Mouse (Mus musculus) hindbrain, embryonic 12.5 days (tissue): Measurements from ENCODE around the gene Rnf183. TPM values are rescaled to one million over a fixed set of nuclear protein-coding genes. Genes with fewer than 3 reads are reported as not detected.
"Not testable (repeated sequence)": the region's sequence is repeated elsewhere in the genome, so short reads cannot be mapped to it uniquely, and the experiment has no call there.

Experiments
- ATAC-seq: fragments of 200-750 bp; cut with Nextera tagmentation; 2 replicates; pipeline ENCODE4 v1.8.0; 2017; ENCODE audit warnings: moderate TSS enrichment; ENCODE audit not compliant: low FRiP score
- H3K27ac ChIP-seq: fragments of 300-500 bp; sonication (generic); 2 replicates; pipeline ENCODE4 v1.5.1; 2016; ENCODE audit warnings: mild to moderate bottlenecking
- H3K27me3 ChIP-seq: fragments of 300-500 bp; sonication (generic); 2 replicates; pipeline ENCODE4 v1.6.1; 2016; ENCODE audit warnings: mild to moderate bottlenecking
- H3K36me3 ChIP-seq: fragments of 300-500 bp; sonication (generic); 2 replicates; pipeline ENCODE4 v1.6.1; 2016; ENCODE audit warnings: mild to moderate bottlenecking
- H3K4me1 ChIP-seq: fragments of 300-500 bp; sonication (generic); 2 replicates; pipeline ENCODE4 v1.6.1; 2016
- H3K4me2 ChIP-seq: fragments of 300-500 bp; sonication (generic); replicated peaks from 2 replicates; pipeline ENCODE4 v1.6.1; 2016; ENCODE audit warnings: mild to moderate bottlenecking
- H3K4me3 ChIP-seq: fragments of 300-500 bp; sonication (generic); 2 replicates; pipeline ENCODE4 v1.5.1; 2016; ENCODE audit warnings: mild to moderate bottlenecking
- H3K9ac ChIP-seq: fragments of 300-500 bp; sonication (generic); 2 replicates; pipeline ENCODE4 v1.6.1; 2016; ENCODE audit warnings: mild to moderate bottlenecking, moderate library complexity
- H3K9me3 ChIP-seq: fragments of 300-500 bp; sonication (generic); replicated peaks from 2 replicates; pipeline ENCODE4 v1.6.1; 2016; ENCODE audit warnings: mild to moderate bottlenecking
- WGBS: fragments of 180-500 bp; shearing (Covaris S2); methylation state at CpG from one replicate; pipeline ENCODE4 v1.1.7; 2016; 5-methylcytosine and 5-hydroxymethylcytosine counted together
- polyA plus RNA-seq: library from polyadenylated mRNA; unstranded; fragments of >200 nt; fragmentation: Nextera tagmentation; extraction: Ambion mirVana; gene quantifications from 2 replicates; pipeline ENCODE4 v1.2.1, GENCODE M21; 2016

Rnf183 gene
- polyA plus RNA-seq: not detected in 2 replicates

GRCm38 (mm10) chr4:62435081-62435480 is at the start of gene Rnf183:
TSS of gene Rnf183 (minus strand) at chr4:62435252.
- Histone ChIP-seq H3K4me2 (no peak within 1 kb of the TSS), H3K4me1 (no peaks in the 10 kb centered on the region), H3K9me3 (no peaks in the 10 kb centered on the region), H3K9ac (no peak within 1 kb of the TSS), H3K36me3 (no peaks in the 10 kb centered on the region), H3K27ac (no peak within 1 kb of the TSS), H3K27me3 (no peaks in the 10 kb centered on the region), H3K4me3 (no peak within 1 kb of the TSS)
- WGBS: 83% methylated on average over 6 of the region's 6 CpGs
- no peak for ATAC-seq

DNA sequence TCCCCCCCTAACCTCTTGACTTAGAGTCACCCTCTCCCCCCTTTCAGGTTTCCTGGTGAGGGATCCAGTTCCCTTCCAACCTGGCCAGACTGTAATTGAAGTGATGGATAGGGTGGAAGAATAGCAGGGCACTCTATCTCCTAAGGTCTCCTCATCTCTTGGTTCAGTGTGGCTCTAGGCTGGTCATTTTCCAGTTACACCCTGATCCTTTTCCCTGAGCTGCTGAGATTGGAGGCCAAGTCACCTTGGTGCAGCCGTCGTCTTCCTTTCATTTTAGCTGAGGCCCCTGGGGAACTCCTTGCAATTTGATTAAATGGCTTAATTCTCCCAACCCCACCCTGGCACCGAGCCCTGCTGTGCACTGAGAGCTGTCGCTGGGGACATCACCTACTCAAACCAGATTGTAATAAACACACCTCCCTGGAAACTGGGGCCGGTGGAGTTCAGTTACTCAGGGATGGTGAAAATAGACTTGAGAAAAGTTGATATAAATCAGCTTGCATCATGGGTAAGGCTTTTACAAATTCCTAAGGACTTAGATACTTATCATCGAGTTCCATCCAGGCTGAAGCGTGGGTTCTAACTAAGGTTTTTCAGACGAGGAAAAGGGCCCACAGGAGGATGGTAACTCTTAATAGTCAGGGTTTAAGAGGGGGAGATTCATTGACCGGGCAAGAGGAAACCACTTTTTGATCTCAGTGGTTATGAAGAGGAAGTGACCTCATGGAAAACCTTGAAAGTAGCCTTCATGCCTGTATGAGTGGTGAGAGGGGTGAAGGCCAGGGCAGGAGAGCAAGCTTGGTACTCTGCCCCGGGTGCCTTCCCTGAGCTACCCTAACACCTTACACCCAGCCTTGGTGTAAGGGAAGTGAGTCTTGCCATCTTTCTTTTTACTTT is 45.9 kb upstream of the Rnf183 start:
- WGBS: 51% methylated on average over 10 of the region's 10 CpGs
- H3K4me2 ChIP-seq: no peak overlapping the region
- H3K9me3 ChIP-seq: no peaks in the 10 kb centered on the region
- peaks cover 6% of the 10 kb centered on the region for H3K4me1 ChIP-seq
- H3K9ac ChIP-seq: no peak overlapping the region
- peaks cover 43% of the 10 kb centered on the region for H3K27me3 ChIP-seq
- no peak overlapping the region for H3K27ac ChIP-seq
- ATAC-seq: peak; percentile 32; the same call in 1 of the 2 replicates
- H3K4me3 ChIP-seq: no peak overlapping the region
- no peaks in the 10 kb centered on the region for H3K36me3 ChIP-seq

GRCm38 (mm10) chr4:62479937-62480708 is 45.1 kb upstream of the Rnf183 start, which contains the start of gene Bspry:
TSS of gene Bspry (plus strand) at chr4:62480053.
- H3K4me1 ChIP-seq: peaks cover 6% of the 10 kb centered on the region
- H3K9ac ChIP-seq: 0 out of 2 replicates have a peak within 1 kb of the TSS, but pooled peaks have one; percentile 35
- peak within 1 kb of the TSS; percentile 44 for H3K4me3 ChIP-seq
- H3K27me3 ChIP-seq: peaks cover 43% of the 10 kb centered on the region
- ATAC-seq: peak; percentile 52
- no peaks in the 10 kb centered on the region for H3K36me3 ChIP-seq
- no peak within 1 kb of the TSS for H3K27ac ChIP-seq
- 3% methylated on average over 65 of the region's 71 CpGs for WGBS
- peak within 1 kb of the TSS; percentile 83 for H3K4me2 ChIP-seq
- no peaks in the 10 kb centered on the region for H3K9me3 ChIP-seq

- Histone ChIP-seq H3K9ac (0 out of 2 replicates have a peak overlapping the region, but pooled peaks have one; percentile 35), H3K4me2 (peak overlapping the region; percentile 83), H3K27me3 (peaks cover 43% of the 10 kb centered on the region), H3K4me3 (peak overlapping the region; percentile 44)
- H3K36me3 ChIP-seq, ATAC-seq, H3K4me1 ChIP-seq, H3K9me3 ChIP-seq, H3K27ac ChIP-seq: not testable (repeated sequence)
- WGBS: 14% methylated on average over 11 of the region's 11 CpGs
These were observed 44.5 kb upstream of the Rnf183 start for GRCm38 (mm10) chr4:62479593-62479936.

DNA sequence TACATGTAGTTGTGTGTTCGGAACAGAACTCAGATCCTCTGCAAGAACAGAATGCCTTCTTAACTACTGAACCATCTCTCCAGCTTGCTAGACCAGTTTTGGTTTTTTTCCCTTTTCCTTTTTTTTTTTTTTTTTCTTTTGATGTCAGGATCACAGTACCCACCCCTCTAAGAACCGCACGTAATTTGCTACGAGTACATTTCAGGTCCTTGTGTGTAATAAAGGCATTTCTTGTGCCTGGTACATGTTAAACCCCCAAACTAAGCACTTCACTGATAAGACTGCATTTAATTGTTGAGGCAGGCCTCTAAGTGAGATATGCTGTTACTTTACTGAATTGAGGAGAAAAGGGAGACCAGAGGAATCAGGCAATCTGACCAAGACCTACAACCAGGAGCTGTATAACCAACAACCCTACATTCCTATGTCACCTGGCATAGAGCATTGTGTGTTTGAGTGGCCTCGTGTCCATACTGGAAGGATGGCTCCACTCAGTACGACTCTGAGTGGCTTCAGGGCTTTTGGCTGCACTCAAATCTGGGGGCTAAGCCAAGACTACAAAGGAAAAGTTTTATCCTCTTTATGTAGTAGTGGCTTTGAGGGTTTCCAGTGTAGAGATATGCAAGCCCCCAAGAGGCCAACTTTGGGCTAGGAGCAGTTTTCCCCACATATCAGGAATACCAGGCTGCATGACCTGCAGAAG is 42.6 kb upstream of the Rnf183 start:
- Histone ChIP-seq H3K27me3 (peaks cover 41% of the 10 kb centered on the region), H3K4me2 (no peak overlapping the region), H3K9ac (no peak overlapping the region), H3K4me3 (no peak overlapping the region), H3K4me1 (peaks cover 6% of the 10 kb centered on the region), H3K27ac (no peak overlapping the region), H3K36me3 (no peaks in the 10 kb centered on the region), H3K9me3 (no peaks in the 10 kb centered on the region)
- ATAC-seq: no peak
- 86% methylated on average over 6 of the region's 6 CpGs for WGBS

- Histone ChIP-seq H3K4me2 (no peak overlapping the region), H3K27me3 (peaks cover 27% of the 10 kb centered on the region), H3K4me3 (no peak overlapping the region), H3K36me3 (no peaks in the 10 kb centered on the region), H3K9ac (no peak overlapping the region), H3K9me3 (no peaks in the 10 kb centered on the region), H3K27ac (no peak overlapping the region), H3K4me1 (peaks cover 6% of the 10 kb centered on the region)
- WGBS: 95% methylated on average over 6 of the region's 6 CpGs
- no peak for ATAC-seq
These were observed 40.7 kb upstream of the Rnf183 start for GRCm38 (mm10) chr4:62475793-62476192.

DNA sequence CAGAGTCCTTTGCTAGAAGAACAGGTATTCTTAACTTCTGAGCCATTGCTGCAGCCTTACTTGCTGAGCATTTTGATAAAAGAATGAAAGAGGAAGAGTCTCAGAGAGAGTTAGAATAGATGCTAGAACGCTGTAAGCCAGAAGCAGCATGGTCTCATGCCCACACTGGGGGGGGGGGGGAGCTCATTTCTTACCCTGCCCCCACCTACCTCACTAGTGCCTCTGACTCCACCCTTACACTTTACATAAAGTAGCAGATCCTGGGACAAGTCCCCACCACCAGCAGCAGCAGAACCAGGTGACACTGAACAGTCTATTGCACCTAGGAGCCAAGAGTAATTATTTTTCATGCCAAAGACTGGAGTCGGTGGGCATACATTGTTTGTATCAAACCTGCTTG is 40.1 kb upstream of the Rnf183 start:
- 79% methylated on average over 2 of the region's 2 CpGs for WGBS
- H3K27ac ChIP-seq: no peak overlapping the region

GRCm38 (mm10) chr4:62472071-62472470 is 37.0 kb upstream of the Rnf183 start:
- ATAC-seq: no peak
- Histone ChIP-seq H3K9ac (no peak overlapping the region), H3K4me2 (no peak overlapping the region), H3K27ac (no peak overlapping the region), H3K9me3 (no peaks in the 10 kb centered on the region), H3K4me3 (no peak overlapping the region), H3K36me3 (no peaks in the 10 kb centered on the region), H3K4me1 (no peaks in the 10 kb centered on the region), H3K27me3 (no peaks in the 10 kb centered on the region)
- WGBS: 98% methylated on average over 2 of the region's 2 CpGs

More for the DNA sequence above, 40.1 kb upstream of the Rnf183 start:
- no peak overlapping the region for H3K4me2 ChIP-seq
- H3K9me3 ChIP-seq: no peaks in the 10 kb centered on the region
- peaks cover 20% of the 10 kb centered on the region for H3K27me3 ChIP-seq
- H3K36me3 ChIP-seq: no peaks in the 10 kb centered on the region
- peaks cover 5% of the 10 kb centered on the region for H3K4me1 ChIP-seq
- H3K4me3 ChIP-seq: no peak overlapping the region
- ATAC-seq: no peak
- H3K9ac ChIP-seq: no peak overlapping the region

- Histone ChIP-seq H3K9ac (peak within 1 kb of the TSS; percentile 61), H3K4me3 (peak within 1 kb of the TSS; percentile 53), H3K27ac (no peak within 1 kb of the TSS), H3K9me3 (no peaks in the 10 kb centered on the region), H3K4me1 (no peaks in the 10 kb centered on the region), H3K4me2 (peak within 1 kb of the TSS; percentile 70), H3K27me3 (no peaks in the 10 kb centered on the region), H3K36me3 (no peaks in the 10 kb centered on the region)
- 2% methylated on average over 30 of the region's 30 CpGs for whole genome bisulfite sequencing
- peak; percentile 90 for ATAC-seq
These were observed 35.6 kb upstream of the Rnf183 start, which contains the start of gene Wdr31 for GRCm38 (mm10) chr4:62470598-62471051. TSS of gene Wdr31 (minus strand) at chr4:62470896.

GRCm38 (mm10) chr4:62468158-62468557 is 33.1 kb upstream of the Rnf183 start:
- H3K27me3 ChIP-seq: no peaks in the 10 kb centered on the region
- H3K4me1 ChIP-seq: no peaks in the 10 kb centered on the region
- 91% methylated on average over 1 of the region's 1 CpGs for WGBS
- no peak overlapping the region for H3K9ac ChIP-seq
- no peak for ATAC-seq
- no peak overlapping the region for H3K4me2 ChIP-seq
- H3K27ac ChIP-seq: no peak overlapping the region
- no peaks in the 10 kb centered on the region for H3K9me3 ChIP-seq
- no peaks in the 10 kb centered on the region for H3K36me3 ChIP-seq
- H3K4me3 ChIP-seq: no peak overlapping the region

GRCm38 (mm10) chr4:62463124-62463523 is 28.1 kb upstream of the Rnf183 start:
- no peaks in the 10 kb centered on the region for H3K27me3 ChIP-seq
- H3K4me3 ChIP-seq: no peak overlapping the region
- H3K4me2 ChIP-seq: no peak overlapping the region
- H3K9ac ChIP-seq: no peak overlapping the region
- H3K36me3 ChIP-seq: 0 out of 2 replicates have a peak, but pooled peaks cover 3% of the 10 kb centered on the region
- no peaks in the 10 kb centered on the region for H3K9me3 ChIP-seq
- WGBS: 74% methylated on average over 2 of the region's 2 CpGs
- no peak overlapping the region for H3K27ac ChIP-seq
- H3K4me1 ChIP-seq: no peaks in the 10 kb centered on the region
- ATAC-seq: no peak

- 0 out of 2 replicates have a peak, but pooled peaks cover 8% of the 10 kb centered on the region for H3K36me3 ChIP-seq
These were observed 25.3 kb upstream of the Rnf183 start for GRCm38 (mm10) chr4:62460348-62460747.

More at GRCm38 (mm10) chr4:62460348-62460747, 25.3 kb upstream of the Rnf183 start:
- H3K9me3 ChIP-seq: no peaks in the 10 kb centered on the region
- H3K9ac ChIP-seq: no peak overlapping the region
- no peak overlapping the region for H3K4me3 ChIP-seq
- no peak overlapping the region for H3K27ac ChIP-seq
- H3K27me3 ChIP-seq: no peaks in the 10 kb centered on the region
- ATAC-seq: no peak
- H3K4me1 ChIP-seq: no peaks in the 10 kb centered on the region
- no peak overlapping the region for H3K4me2 ChIP-seq
- WGBS: 89% methylated on average over 8 of the region's 8 CpGs
